Mouse (Mus musculus) inflammation-experienced regulatory T-cells, adult 6 months (primary cell): Measurements from ENCODE around the gene Fars2. TPM values are rescaled to one million over a fixed set of nuclear protein-coding genes. Genes with fewer than 3 reads are reported as not detected.
"Not testable (repeated sequence)": the region's sequence is repeated elsewhere in the genome, so short reads cannot be mapped to it uniquely, and the experiment has no call there.

Source experiments
- ATAC-seq: one replicate; pipeline ENCODE4 v1.8.0; 2017
- polyA plus RNA-seq, 3 experiments: library from polyadenylated mRNA; unstranded; fragments of 100-300 nt; shearing (Covaris generic); gene quantifications; one replicate each; pipeline ENCODE4 v1.2.1; 2017

Fars2 gene
- polyA plus RNA-seq, 3 experiments from 2014 or later = 23.4 to 41.3 (median 30.9) TPM

DNA sequence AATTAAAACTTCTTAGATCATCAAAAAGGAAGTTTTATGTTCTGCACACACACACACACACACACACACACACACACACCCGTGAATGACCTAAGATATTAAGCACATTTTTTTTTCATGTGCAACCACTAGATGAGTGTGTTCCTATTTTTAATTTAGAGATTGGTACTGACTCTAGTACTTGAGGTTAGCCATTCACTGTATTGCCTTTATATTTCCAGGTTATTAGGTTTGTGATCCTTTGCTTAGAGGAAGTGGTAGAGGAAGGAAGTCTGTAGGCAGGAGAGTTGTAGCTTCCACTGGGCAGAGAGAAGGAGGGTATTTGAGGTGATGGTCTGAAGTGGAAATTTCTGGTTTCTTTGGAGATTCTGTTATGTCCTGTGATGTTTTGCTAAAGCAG is 28.4 kb downstream of the Fars2 start:
- ATAC-seq = peak; percentile 56

DNA sequence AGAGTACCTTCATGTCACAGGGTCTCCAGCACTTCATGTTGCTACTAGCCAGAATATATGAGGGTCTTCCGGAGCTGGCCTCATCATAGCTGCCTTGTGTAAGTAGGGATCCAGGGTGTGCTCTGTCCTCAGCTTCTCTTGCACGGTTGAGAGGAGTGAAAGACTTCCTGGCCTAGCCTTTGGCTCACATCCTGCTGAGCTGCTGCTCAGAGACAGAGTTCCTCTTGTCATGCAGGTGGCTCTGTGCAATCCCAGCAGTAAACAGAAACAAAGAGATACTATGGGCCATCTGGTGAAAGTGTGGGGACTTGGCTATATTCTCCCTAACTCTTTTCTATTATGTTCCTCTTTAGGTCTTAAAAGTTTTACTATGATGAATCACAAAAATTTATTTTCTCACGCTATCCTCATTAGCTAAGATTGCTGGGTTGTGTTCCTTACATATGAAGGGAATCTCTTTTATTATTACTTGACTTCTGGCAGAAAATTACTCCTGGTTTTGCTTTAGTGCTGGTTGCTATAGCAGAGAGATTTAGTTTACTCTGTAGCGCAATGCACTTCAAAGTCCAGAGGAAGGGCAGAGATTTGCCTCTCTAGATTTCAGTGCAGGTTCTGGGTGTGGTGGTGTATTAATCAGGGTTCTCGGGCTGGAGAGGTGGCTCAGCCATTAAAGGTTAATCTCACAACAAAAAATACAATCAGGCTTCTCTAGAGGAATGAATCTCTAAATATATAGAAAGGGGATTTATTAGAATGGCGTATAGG is 32.1 kb downstream of the Fars2 start:
- ATAC-seq = no peak

DNA sequence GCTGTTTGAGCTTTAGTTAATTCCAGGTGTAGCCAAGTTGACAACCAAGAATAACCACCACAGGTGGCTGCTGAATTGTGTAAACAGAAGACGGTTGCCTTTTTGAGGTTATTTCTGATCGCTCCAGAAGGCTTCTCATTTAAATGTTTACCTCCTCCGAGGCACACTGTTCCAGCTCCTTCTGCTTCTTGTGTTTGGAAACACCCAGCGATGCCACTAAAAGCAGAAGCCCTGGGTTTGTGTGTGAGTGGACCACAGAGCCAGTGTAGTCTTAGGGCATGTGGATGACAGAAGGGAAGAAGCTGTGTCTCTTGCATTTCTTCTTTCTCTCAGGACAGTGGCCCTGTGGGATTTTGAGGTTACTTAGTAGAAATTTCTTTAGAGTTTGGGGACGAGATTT is 33.1 kb downstream of the Fars2 start:
- ATAC-seq = no peak

DNA sequence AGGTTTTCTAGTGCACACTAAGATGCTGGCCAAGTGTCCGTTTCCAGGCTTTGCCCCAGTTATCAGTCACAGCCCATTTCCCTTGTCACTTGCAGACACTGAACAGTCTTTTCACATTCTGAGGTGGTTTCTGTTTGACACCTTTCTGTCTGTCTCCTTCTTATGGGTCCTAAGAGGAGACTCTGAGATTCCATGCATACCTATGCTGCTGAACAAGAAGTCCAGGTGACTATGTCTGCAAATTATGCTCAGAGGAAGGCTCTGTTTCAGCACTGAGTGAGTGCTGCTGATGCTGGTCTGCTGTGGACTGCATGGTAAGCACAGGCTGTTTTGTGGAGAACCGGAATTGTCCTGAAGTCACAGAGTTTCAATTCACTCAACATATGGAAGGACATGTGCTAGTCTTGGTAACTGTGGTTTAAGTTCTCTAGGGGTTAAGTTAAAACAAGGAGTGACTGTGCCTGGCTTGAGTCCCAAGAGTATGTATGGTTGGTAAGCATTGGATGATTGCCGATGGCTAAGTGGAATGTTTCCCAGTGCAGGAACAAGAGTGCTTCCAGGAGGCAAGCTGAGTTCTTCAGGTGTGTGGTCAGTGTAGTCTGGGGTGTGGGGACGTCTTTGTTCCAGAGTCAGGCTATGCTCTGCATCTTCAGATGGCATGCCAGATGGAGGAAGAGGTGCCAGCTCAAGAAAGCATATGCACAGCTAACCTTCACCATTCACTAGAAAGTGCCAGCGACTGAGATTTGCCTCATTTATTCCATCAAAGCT is 35.7 kb downstream of the Fars2 start:
- no peak for ATAC-seq

DNA sequence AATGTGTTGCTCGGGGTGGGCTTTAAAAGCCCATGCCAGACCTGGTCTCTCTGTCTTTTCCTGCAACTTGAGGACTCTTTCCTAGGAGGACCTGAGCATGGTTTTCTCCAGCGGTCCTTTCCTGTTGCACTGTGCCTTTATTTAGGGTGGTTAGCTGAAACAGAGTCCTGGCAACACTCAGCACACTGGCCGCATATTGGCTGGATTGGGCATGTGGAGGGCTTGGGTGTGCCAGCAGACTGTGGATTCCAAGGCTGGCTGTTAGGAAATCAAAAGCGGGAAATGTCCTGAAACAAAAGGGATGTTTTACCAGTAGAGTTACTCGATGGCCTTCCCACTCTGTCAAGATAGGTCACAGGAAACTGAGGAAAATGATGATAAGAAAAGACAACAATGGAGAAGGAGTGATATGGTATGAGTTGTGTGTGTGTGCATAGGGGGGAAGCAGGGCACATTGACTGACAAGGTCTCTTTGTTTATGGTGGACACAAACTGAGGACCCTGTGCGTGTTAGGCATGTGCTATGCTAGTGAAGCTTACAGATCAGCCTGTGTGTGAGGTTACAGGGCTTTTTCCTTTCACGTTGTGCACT is 39.2 kb downstream of the Fars2 start:
- no peak for ATAC-seq

DNA sequence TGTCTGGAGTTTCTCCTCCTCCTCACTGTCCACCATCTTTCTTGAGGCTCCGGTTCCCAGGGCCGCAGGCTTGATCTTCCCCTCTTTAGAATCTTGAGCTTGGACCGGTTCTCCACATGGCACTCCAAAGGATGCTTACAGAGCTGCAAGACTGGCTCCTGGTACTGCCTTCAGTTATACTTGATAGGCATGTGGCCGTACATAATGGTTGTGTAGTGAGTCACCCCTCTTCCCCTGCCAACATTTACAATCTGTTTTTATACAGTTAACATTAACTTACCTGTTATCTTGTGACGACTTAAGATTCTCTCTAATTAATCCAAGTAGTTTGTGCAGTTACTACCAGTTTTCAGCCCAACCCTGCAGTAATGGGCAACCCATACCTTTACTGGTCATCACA is 46.2 kb downstream of the Fars2 start:
- ATAC-seq = no peak

DNA sequence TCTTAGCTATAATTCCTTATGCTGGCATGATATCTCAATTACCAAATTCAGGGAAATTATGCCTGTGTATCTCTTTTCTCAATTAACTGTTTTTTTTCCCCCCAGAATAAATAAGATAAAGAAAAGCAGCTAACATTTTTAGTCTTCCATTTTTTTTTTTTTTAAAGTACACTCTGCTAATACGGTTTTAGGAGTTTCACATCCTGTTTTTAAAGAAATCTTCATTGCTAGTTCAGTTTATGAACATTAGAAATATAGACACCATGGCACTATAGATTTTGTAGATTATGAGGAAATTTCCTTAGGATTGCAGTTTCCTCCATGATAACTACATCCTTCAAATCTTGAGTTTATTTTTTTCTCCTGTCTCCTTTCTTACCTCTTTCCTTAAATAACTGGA is 46.7 kb downstream of the Fars2 start:
- ATAC-seq = no peak

DNA sequence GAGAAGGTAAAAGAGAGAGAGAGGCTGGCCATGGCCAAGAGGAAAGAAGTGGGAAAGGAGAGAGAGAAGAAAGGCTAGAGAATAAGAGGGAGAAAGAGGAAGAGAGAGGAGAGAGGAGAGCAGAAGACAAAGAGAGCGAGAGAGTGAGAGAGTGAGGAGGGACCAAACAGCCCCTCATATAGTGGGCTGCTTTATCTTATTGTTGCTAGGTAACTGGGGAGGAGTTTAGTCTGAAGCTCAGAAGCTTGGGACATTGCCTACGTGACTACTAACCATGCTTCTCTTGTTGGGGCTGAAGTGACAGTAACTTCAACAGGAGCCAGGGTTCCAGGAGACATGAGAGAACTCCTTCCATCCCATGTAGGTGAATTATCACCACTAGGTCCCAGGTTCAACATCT is 55.8 kb downstream of the Fars2 start:
- not testable (repeated sequence) for ATAC-seq

DNA sequence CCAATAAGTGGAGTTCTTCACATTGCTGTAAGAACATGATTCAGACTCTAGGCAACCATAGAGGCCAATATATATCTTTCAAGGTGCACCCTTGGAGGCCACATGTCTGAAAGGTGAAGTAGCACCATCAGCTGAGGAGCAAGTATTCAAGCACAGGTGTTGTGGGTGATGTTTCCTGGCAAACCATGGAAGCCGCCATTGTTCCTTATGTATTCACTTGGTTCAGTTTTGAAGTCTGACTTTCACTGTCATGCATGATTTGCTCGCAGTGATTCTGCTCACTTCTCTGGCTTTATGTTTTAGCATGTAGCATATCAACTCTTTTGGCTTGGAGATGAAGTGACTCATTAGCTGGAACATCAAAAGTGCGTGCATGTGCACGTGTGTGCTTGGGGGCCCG is 56.9 kb downstream of the Fars2 start:
- ATAC-seq = no peak

DNA sequence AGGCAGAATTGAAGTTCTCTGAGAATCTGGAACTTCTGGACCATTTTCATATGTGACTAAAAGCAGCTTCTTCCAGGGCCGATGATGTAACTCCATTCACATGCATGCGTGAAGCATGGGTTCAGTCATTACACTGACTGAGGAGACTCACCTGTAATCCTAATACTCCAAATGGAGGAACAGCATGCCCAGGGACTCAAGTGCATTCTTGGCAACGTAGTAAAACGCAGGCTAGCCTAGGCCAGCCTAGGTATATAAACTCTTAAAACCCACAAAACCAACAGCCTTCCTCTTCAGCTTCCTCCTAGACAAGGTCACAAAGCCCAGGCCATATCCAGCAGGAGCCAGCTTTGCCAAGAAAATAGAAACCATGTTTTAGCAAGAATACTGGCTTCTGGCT is 57.6 kb downstream of the Fars2 start:
- ATAC-seq = no peak

DNA sequence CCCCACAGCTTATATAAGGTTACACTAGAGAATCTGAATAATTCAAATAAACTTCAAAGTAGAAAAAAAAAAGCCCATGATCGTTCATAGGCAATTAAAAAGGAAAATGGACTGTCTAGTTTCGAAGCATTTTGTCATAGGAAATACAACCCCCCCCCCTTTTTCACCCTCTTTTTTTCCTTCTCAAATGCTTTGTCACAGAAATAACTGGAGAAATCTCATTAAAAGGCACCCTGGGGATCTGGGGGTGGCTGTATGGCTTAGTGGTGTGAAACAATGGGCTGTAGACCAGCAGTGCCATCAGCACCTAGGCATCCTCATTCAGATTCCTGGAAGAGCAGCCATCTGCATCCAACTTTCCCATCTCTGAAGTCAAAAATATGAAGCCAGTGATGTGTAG is 64.0 kb downstream of the Fars2 start:
- no peak for ATAC-seq

DNA sequence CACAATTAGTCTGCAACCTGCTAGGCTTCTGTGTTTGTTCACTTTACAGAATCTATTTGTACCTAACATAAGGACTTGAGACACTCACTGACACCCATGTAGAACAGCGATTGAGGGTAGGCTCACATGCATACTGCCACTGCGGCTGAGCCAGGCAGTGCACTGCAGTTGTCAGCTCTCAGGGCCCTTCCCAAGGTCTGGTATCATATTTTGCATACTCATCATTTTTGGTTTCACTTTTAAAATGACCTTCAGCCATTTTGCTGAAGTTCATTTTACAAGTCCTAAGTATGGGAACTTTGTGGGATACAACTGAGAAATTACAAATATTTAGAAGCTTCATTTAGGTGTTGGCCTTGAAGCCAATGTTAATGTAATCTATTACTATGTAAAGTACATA is 73.4 kb downstream of the Fars2 start:
- ATAC-seq = no peak

DNA sequence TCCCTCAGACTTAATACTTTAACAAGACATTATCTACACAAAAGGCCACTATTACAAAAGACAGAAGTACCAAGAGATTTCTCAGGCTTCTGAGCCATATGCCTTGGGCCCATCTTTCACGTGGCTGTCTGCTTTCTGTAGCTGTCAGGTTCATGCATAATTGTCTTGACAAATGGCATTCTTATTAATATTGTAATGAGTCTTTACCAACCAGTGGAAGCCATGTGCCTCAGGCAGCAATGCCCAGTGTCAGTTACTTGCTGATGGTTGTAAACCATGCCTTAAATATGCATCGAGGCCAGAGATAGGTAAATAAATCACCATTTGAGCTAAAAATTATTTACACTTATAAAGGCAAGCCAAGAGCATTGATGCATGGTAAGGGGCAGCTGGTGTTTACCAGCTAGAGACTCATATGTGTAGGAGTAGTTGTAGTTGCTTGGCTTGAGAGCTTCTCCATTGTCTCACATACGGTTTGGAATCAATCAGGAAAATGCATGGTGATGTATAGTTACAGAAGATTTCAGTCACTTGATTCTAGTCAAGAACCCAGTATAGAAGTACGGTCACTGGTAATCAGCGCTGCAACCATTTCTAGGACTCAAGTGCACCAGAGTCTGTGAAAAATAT is 76.4 kb downstream of the Fars2 start:
- ATAC-seq = no peak

DNA sequence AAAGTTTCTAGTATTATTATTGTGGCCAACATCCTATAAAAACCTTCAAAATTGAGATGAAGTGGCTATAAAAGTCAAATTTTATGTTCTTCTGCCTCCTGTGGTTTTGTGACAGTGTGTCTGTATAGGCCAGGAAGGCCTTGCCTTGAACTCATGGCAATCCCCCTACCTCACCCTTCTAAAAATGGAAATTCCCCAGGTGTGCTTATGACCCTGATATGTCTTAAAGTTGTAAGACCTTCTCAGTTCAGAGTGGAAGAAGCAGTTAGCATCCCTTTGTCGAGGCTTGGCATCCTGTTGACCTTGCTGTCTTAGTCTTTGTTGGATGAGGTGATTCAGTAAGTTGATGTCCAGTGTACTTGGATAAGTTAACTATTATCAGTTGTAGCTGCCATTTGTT is 82.1 kb downstream of the Fars2 start:
- peak; percentile 61 for ATAC-seq

DNA sequence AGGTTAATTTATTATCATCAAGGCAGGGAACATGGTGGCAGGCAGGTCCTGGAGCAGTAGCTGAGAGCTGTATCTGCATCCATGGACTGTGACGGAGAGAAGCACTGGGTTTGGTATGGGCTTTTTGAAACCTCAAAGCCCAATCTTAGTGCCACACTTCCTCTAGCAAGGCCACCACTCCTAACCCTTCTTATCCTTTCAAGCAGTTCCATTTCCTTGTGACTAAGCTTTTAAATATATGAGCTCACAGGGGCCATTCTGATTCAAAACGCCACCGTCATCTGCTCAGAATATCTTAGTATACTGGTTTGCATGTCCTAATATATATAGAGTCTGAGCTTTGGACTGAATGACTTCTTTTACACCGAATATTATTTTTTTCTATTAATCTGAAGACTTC is 83.2 kb downstream of the Fars2 start:
- ATAC-seq = no peak

DNA sequence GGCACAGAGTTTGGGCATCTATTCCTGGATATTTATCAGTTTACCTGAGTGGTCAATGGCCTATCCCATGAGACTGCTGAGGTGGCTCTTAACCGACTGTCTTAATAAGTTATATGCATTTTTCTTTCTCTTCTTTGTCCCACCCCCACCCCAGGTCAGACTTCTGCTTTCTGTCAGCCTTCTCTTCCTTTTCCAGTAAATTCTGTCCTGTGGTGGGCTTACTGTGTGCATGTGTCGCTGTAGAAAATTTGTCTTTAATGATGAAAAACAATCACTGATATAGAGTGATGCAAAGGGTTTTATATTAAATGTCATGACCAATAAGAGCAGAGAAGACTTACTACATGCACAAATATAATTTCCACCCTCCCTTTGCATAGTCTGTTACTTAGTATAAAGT is 85.3 kb downstream of the Fars2 start:
- ATAC-seq = no peak

DNA sequence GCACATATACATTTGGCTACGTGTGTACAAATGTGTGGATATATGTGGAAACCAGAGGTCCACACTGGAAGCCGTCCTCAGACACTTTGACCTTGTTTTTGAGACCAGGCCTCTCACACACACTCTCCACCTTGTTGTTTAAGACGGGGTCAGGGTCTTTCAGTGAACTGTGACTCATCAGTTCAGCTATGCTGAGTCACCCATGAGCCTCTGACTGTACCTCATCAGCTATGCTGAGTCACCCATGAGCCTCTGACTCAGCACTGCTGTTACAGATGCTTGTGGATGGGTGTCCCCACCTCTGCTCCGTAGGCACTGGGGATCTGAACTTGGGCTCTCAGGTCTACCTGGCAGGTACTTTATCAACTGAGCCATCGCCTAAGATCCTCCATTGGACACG is 85.8 kb downstream of the Fars2 start:
- ATAC-seq = no peak

DNA sequence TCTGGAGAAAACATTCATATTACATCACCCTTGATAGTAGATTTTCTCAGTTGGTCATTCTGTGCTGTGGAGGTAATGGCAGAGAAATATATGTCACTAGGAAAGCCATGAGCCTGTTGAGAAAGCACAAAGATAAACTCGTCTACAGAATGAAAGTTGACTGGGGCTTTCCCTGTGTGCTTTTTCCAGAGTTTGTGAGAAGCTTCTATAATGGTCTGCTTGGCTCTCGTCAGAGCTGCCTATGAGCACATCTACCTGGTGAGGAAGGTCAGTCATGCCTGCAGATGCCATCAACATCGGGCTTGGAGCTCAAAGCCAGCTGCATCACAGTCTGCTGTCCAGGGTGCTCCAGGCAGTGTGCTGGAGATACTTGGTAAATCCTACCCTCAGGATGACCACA is 87.1 kb downstream of the Fars2 start:
- no peak for ATAC-seq

DNA sequence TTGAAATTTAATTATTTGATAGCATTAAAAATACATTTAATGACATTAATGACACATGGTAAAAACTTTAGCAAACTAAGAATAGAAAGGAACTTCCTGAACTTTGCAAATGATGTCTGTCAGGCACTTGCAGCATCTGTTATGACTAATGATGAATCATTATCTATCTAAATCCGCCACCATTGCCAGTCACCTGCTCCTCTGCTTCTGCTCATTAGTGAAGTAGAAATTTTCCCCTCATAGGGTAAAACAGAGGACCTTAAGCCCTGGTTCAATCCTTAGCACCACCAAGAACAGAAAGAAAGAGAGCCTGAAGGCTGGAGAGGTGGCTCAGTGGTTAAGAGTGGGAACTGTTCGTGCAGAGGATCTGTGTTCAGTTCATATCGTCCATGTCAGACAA is 93.8 kb downstream of the Fars2 start:
- no peak for ATAC-seq

DNA sequence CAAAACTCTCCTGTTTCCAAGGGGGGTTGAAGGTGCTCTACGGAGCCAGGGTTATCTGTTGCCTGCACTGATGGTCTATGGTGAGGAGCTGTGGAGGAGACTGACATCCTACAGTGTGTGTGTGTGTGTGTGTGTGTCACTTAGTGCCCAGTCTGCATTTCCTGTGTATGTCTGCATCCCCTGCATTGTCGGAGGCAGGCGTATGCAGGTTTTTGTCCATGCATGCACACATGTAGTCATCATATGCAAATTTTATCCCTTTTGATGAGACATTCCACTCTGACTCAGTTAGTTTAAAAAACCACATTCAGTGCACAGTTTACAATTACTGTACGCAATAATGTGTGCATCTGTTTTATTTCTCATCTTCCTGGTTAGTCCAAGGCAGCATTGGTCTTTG is 96.8 kb downstream of the Fars2 start:
- ATAC-seq = peak; percentile 52

DNA sequence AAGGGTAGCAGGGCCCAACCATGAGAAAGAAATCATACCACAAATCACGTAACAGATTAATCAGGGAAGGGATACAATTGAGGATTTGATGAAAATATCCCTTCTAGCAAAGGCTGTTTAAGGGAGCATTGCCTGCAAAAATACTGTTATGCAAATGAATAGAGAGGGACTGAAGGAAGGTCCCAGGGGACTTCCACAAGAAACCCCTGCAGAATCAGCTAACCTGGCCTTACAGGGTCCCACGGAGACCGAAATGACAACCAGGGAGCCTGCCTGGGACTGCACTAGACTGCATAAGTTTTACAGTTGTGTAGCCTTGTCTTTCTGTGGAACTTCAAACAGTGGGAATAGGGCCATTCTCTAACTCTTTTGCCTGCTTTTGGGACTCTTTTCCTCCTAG is 98.8 kb downstream of the Fars2 start:
- no peak for ATAC-seq

DNA sequence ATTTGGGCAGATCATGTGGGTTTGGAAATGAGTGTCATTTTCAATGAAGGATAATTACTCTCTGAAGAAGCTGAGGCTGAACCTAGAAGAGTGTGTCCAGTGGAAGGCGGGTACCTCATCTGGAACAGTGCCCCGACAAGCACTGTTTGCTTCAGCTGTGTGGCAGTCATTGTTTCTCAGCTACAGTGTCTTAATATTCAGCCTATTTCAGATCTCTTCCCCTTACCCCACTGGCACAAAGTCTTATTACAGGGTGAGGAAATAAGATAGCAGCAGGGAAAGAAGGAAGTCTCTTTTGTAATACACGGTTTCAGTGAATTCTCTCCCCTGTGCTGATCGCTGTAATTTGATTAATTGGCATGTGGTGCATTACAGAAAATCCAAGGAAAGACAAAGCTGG is 101.1 kb downstream of the Fars2 start:
- no peak for ATAC-seq

DNA sequence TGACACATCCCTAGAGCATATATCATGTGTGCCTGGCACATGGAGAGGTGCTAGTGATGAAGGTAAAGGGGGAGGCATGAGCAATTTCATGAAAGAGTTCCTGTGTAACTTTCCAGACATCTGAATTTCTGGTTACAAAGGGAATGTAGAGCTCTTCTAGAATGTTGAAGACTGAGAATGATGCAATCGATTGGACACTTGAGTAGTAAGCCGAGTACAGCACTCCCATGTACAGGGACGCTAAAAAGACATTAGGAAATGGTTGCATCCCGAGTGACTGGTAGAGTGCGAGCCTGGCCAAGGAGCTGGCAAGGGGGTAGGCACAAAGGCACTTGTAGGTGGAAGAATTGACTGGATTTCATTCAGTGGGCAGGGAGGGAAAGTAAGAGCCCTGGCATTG is 102.3 kb downstream of the Fars2 start:
- ATAC-seq = no peak

DNA sequence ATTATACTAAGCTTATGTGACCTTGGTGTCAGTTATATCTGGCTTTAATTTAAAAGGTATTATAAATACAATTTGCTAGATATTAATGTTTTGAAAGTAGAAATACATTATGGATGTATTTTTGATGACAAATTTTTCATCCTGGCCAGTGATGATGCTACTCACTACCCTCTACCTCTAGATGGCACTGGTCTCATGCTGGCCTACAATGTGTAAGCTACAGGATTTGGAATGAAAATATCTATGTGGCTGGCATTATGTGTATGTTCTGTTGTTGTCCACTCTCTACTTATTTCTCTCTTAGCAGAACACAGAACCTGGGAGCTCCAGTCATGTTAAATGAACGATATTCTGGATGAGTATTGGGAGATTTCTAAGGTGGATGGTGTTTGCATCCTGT is 104.7 kb downstream of the Fars2 start:
- no peak for ATAC-seq
